Mouse (Mus musculus): ENCODE measurements around the gene Dph7. TPM values are rescaled to one million over a fixed set of nuclear protein-coding genes. Genes with fewer than 3 reads are reported as not detected.

Dph7 gene
- 7.2 TPM in 2 replicates for polyA plus RNA-seq (2015; fragmentation: Nextera tagmentation; extraction: Ambion mirVana)

DNA sequence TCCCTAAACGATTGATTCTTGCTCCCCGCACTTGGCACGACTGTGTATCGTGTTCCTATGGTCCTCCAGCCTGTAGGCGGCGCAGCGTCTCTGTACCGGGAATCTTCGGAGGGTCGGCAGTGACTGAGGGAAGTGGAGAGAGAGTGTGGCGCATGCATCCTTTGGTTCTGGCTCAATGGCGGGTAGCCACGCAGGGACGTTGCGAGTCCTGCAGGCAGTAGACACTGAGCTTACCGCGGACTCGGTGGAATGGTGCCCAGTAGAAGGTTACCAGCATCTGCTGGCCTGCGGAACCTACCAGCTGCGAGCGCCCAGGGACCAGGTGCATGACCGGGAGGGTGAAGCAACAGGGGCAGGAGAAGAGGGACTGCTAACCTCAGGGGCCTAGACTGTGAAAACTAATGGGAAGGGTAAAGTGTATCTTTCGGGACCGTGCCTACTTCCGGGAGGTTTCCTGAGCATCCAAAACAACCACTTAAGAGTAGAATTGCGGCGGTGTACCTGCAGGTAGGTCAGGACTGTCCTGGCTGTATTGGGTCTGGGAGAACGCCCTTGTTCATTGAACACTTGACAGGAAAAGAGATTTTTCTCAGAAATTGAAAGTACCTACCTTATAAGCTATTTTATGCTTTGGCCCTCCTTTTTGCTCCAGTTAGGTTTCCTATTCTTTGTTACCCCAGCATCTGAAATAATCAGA, at the start of gene Dph7:
Gene Dph7, plus strand, starts transcription at position 97 of the 697 bp plus-strand sequence.
- ATAC-seq (ENCODE audit: low read depth) = peak; percentile 86
- Histone ChIP-seq H3K4me1 (ENCODE audit: control insufficient read depth, low read depth, low read length) (peaks cover 9% of the 10 kb centered on the region), H3K27ac (ENCODE audit: low read length) (peak within 1 kb of the TSS; percentile 39; the same call in 1 of the 2 replicates), H3K36me3 (ENCODE audit: control insufficient read depth, insufficient read depth) (peaks cover 30% of the 10 kb centered on the region), H3K9ac (ENCODE audit: low read depth, low read length) (peak within 1 kb of the TSS; percentile 83), H3K9me3 (replicated peaks; ENCODE audit: control insufficient read depth, low read length) (no peaks in the 10 kb centered on the region), H3K27me3 (ENCODE audit: control insufficient read depth, insufficient read depth, low read depth, low read length) (no peaks in the 10 kb centered on the region), H3K4me2 (ENCODE audit: low read depth, low read length) (peak within 1 kb of the TSS; percentile 79), H3K4me3 (ENCODE audit: low read depth, low read length) (peak within 1 kb of the TSS; percentile 83)
- WGBS (ENCODE audit: insufficient replicate concordance) = under 1% methylated on average over 28 of the region's 28 CpGs

- H3K36me3 ChIP-seq (ENCODE audit: control insufficient read depth, insufficient read depth) = no peaks in the 10 kb centered on the region
- H3K27ac ChIP-seq (ENCODE audit: low read length) = no peak overlapping the region
- no peaks in the 10 kb centered on the region for H3K27me3 ChIP-seq (ENCODE audit: control insufficient read depth, insufficient read depth, low read depth, low read length)
- no peak overlapping the region for H3K4me2 ChIP-seq (ENCODE audit: low read depth, low read length)
- no peak overlapping the region for H3K9ac ChIP-seq (ENCODE audit: low read depth, low read length)
- no peak overlapping the region for H3K4me3 ChIP-seq (ENCODE audit: low read depth, low read length)
- ATAC-seq (ENCODE audit: low read depth) = no peak
- peaks cover 5% of the 10 kb centered on the region for H3K4me1 ChIP-seq (ENCODE audit: control insufficient read depth, low read depth, low read length)
- H3K9me3 ChIP-seq (replicated peaks; ENCODE audit: control insufficient read depth, low read length) = no peaks in the 10 kb centered on the region
These were observed 49.6 kb upstream of the Dph7 start for GRCm38 (mm10) chr2:24912589-24912988.

GRCm38 (mm10) chr2:24914762-24915161, 47.4 kb upstream of the Dph7 start:
- Histone ChIP-seq H3K9me3 (replicated peaks; ENCODE audit: control insufficient read depth, low read length) (no peaks in the 10 kb centered on the region), H3K4me1 (ENCODE audit: control insufficient read depth, low read depth, low read length) (peaks cover 13% of the 10 kb centered on the region)
- 91% methylated on average over 3 of the region's 3 CpGs for WGBS (ENCODE audit: insufficient replicate concordance)

GRCm38 (mm10) chr2:24918930-24919838, 43.0 kb upstream of the Dph7 start, which contains the start of gene Ehmt1:
TSS of gene Ehmt1 (minus strand) at chr2:24919614.
- H3K27ac ChIP-seq (ENCODE audit: low read length) = peak within 1 kb of the TSS; percentile 87
- peak within 1 kb of the TSS; percentile 98 for H3K4me3 ChIP-seq (ENCODE audit: low read depth, low read length)
- H3K4me2 ChIP-seq (ENCODE audit: low read depth, low read length) = peak within 1 kb of the TSS; percentile 84

More at GRCm38 (mm10) chr2:24914762-24915161, 47.4 kb upstream of the Dph7 start:
- Histone ChIP-seq H3K27me3 (ENCODE audit: control insufficient read depth, insufficient read depth, low read depth, low read length) (no peaks in the 10 kb centered on the region), H3K9ac (ENCODE audit: low read depth, low read length) (no peak overlapping the region), H3K36me3 (ENCODE audit: control insufficient read depth, insufficient read depth) (no peaks in the 10 kb centered on the region), H3K4me3 (ENCODE audit: low read depth, low read length) (no peak overlapping the region), H3K4me2 (ENCODE audit: low read depth, low read length) (no peak overlapping the region), H3K27ac (ENCODE audit: low read length) (no peak overlapping the region)
- no peak for ATAC-seq (ENCODE audit: low read depth)

DNA sequence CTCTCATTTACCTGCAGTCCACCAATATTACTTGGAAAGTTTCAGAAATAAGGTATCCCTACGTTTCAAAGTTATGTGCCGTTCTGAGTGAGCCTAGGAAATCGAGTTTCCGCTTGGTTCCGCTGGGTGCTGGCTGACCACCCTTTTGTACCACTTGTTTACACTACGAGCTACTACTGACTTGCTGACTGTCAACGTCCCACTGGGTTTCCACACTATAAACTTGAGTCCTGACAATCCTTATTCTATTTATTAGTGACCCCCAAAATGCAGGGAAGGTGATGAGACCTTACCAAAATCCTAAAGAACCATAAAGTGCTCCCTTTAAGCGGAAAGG, 42.4 kb upstream of the Dph7 start:
- no peaks in the 10 kb centered on the region for H3K36me3 ChIP-seq (ENCODE audit: control insufficient read depth, insufficient read depth)
- WGBS (ENCODE audit: insufficient replicate concordance) = 8% methylated on average over 8 of the region's 8 CpGs

More at GRCm38 (mm10) chr2:24918930-24919838, 43.0 kb upstream of the Dph7 start, which contains the start of gene Ehmt1:
- Histone ChIP-seq H3K27me3 (ENCODE audit: control insufficient read depth, insufficient read depth, low read depth, low read length) (no peaks in the 10 kb centered on the region), H3K9ac (ENCODE audit: low read depth, low read length) (peak within 1 kb of the TSS; percentile 93), H3K4me1 (ENCODE audit: control insufficient read depth, low read depth, low read length) (peaks cover 16% of the 10 kb centered on the region), H3K9me3 (replicated peaks; ENCODE audit: control insufficient read depth, low read length) (no peaks in the 10 kb centered on the region), H3K36me3 (ENCODE audit: control insufficient read depth, insufficient read depth) (no peaks in the 10 kb centered on the region)
- peak; percentile 98 for ATAC-seq (ENCODE audit: low read depth)
- WGBS (ENCODE audit: insufficient replicate concordance) = under 1% methylated on average over 85 of the region's 112 CpGs

DNA sequence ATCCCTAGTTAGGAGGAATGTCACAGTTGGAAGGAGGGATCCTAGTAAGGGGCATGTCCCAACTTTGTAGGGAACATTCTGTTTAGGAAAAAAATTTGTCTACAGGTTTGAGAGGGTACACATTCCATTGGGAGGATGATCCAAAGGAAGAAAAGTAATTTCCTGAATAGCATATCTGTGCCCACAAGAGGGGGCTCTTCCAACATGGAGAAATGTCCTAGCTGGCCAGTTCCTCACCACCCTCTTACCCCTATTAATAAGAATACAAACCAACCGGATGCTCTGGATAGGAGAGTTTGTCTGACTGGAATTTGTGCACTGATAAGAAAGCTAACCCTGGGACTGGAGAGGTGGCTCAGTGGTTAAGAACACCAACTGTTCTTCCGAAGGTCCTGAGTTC, 38.6 kb upstream of the Dph7 start:
- Histone ChIP-seq H3K4me3 (ENCODE audit: low read depth, low read length) (no peak overlapping the region), H3K9ac (ENCODE audit: low read depth, low read length) (no peak overlapping the region), H3K27me3 (ENCODE audit: control insufficient read depth, insufficient read depth, low read depth, low read length) (no peaks in the 10 kb centered on the region), H3K4me2 (ENCODE audit: low read depth, low read length) (no peak overlapping the region), H3K27ac (ENCODE audit: low read length) (no peak overlapping the region), H3K36me3 (ENCODE audit: control insufficient read depth, insufficient read depth) (no peaks in the 10 kb centered on the region), H3K9me3 (replicated peaks; ENCODE audit: control insufficient read depth, low read length) (no peaks in the 10 kb centered on the region), H3K4me1 (ENCODE audit: control insufficient read depth, low read depth, low read length) (peaks cover 3% of the 10 kb centered on the region; the same call in 1 of the 2 replicates)
- WGBS (ENCODE audit: insufficient replicate concordance) = 46% methylated on average over 2 of the region's 2 CpGs
- no peak for ATAC-seq (ENCODE audit: low read depth)

More for the DNA sequence above, 42.4 kb upstream of the Dph7 start:
- Histone ChIP-seq H3K27me3 (ENCODE audit: control insufficient read depth, insufficient read depth, low read depth, low read length) (no peaks in the 10 kb centered on the region), H3K4me2 (ENCODE audit: low read depth, low read length) (peak overlapping the region; percentile 84), H3K4me1 (ENCODE audit: control insufficient read depth, low read depth, low read length) (peaks cover 16% of the 10 kb centered on the region), H3K27ac (ENCODE audit: low read length) (peak overlapping the region; percentile 87), H3K4me3 (ENCODE audit: low read depth, low read length) (peak overlapping the region; percentile 98), H3K9me3 (replicated peaks; ENCODE audit: control insufficient read depth, low read length) (no peaks in the 10 kb centered on the region), H3K9ac (ENCODE audit: low read depth, low read length) (peak overlapping the region; percentile 83)
- ATAC-seq (ENCODE audit: low read depth) = peak; percentile 36

GRCm38 (mm10) chr2:24925284-24925683, 36.9 kb upstream of the Dph7 start:
- Histone ChIP-seq H3K27ac (ENCODE audit: low read length) (no peak overlapping the region), H3K4me1 (ENCODE audit: control insufficient read depth, low read depth, low read length) (peaks cover under 1% of the 10 kb centered on the region; the same call in 1 of the 2 replicates), H3K4me3 (ENCODE audit: low read depth, low read length) (no peak overlapping the region), H3K36me3 (ENCODE audit: control insufficient read depth, insufficient read depth) (no peaks in the 10 kb centered on the region), H3K27me3 (ENCODE audit: control insufficient read depth, insufficient read depth, low read depth, low read length) (no peaks in the 10 kb centered on the region), H3K9ac (ENCODE audit: low read depth, low read length) (no peak overlapping the region), H3K9me3 (replicated peaks; ENCODE audit: control insufficient read depth, low read length) (no peaks in the 10 kb centered on the region), H3K4me2 (ENCODE audit: low read depth, low read length) (no peak overlapping the region)
- WGBS (ENCODE audit: insufficient replicate concordance) = 75% methylated on average over 8 of the region's 8 CpGs
- ATAC-seq (ENCODE audit: low read depth) = no peak

GRCm38 (mm10) chr2:24926345-24926964, 35.7 kb upstream of the Dph7 start:
- no peak overlapping the region for H3K9ac ChIP-seq (ENCODE audit: low read depth, low read length)
- no peak overlapping the region for H3K4me2 ChIP-seq (ENCODE audit: low read depth, low read length)
- no peak overlapping the region for H3K4me3 ChIP-seq (ENCODE audit: low read depth, low read length)
- ATAC-seq (ENCODE audit: low read depth) = no peak
- H3K4me1 ChIP-seq (ENCODE audit: control insufficient read depth, low read depth, low read length) = no peaks in the 10 kb centered on the region
- no peaks in the 10 kb centered on the region for H3K9me3 ChIP-seq (replicated peaks; ENCODE audit: control insufficient read depth, low read length)
- no peaks in the 10 kb centered on the region for H3K36me3 ChIP-seq (ENCODE audit: control insufficient read depth, insufficient read depth)
- no peak overlapping the region for H3K27ac ChIP-seq (ENCODE audit: low read length)
- 65% methylated on average over 9 of the region's 9 CpGs for WGBS (ENCODE audit: insufficient replicate concordance)
- H3K27me3 ChIP-seq (ENCODE audit: control insufficient read depth, insufficient read depth, low read depth, low read length) = no peaks in the 10 kb centered on the region
